Mouse (Mus musculus) hindbrain, postnatal 0 days (tissue): ENCODE measurements at regions not wholly inside any gene's neighbourhood (a gene's known extent, or its start where the extent isn't known, plus 50 kb on each side); places are given as distances from the start of the nearest gene placed in this dataset.

Experiments used
- ATAC-seq: fragments of 200-750 bp; cut with Nextera tagmentation; 2 replicates; pipeline ENCODE4 v1.8.0; 2017; ENCODE audit warnings: mild to moderate bottlenecking, moderate TSS enrichment, moderate library complexity
- DNase-seq: peaks from one replicate; pipeline ENCODE4 v3.0.0-alpha.2; 2015; ENCODE audit warnings: low spot score
- H3K27ac ChIP-seq: fragments of 300-500 bp; sonication (generic); 2 replicates; pipeline ENCODE4 v1.5.1; 2014; ENCODE audit warnings: mild to moderate bottlenecking
- H3K27me3 ChIP-seq: fragments of 300-500 bp; sonication (generic); 2 replicates; pipeline ENCODE4 v1.6.1; 2014; ENCODE audit warnings: low read length, mixed read lengths; ENCODE audit not compliant: insufficient read depth
- H3K36me3 ChIP-seq: fragments of 300-500 bp; sonication (generic); 2 replicates; pipeline ENCODE4 v1.6.1; 2014; ENCODE audit warnings: low read length, mixed read lengths; ENCODE audit not compliant: insufficient read depth
- H3K4me1 ChIP-seq: fragments of 300-500 bp; sonication (generic); 2 replicates; pipeline ENCODE4 v1.6.1; 2014; ENCODE audit warnings: antibody characterized with exemption, low read length, mixed read lengths; ENCODE audit not compliant: insufficient read depth
- H3K4me2 ChIP-seq: fragments of 300-500 bp; sonication (generic); 2 replicates; pipeline ENCODE4 v1.6.1; 2014; ENCODE audit warnings: low read depth, mild to moderate bottlenecking, low read length, moderate library complexity, mixed read lengths
- H3K4me3 ChIP-seq: fragments of 300-500 bp; sonication (generic); 2 replicates; pipeline ENCODE4 v1.5.1; 2014; ENCODE audit warnings: low read length
- H3K9ac ChIP-seq: fragments of 300-500 bp; sonication (generic); replicated peaks from 2 replicates; pipeline ENCODE4 v1.6.1; 2014; ENCODE audit warnings: mild to moderate bottlenecking, low read length, moderate library complexity, mixed read lengths
- H3K9me3 ChIP-seq: fragments of 300-500 bp; sonication (generic); 2 replicates; pipeline ENCODE4 v1.6.1; 2016; ENCODE audit warnings: low read length, mixed read lengths
- CTCF ChIP-seq: IDR thresholded peaks from 2 replicates; pipeline ENCODE4 v1.5.1; 2016; ENCODE audit warnings: antibody characterized with exemption, control low read depth, low read depth
- WGBS: fragments of 180-500 bp; shearing (Covaris S2); extraction: QIAGEN DNeasy Blood & Tissue Kit; methylation state at CpG from one replicate; pipeline ENCODE4 v1.1.7; 2014; 5-methylcytosine and 5-hydroxymethylcytosine counted together

DNA sequence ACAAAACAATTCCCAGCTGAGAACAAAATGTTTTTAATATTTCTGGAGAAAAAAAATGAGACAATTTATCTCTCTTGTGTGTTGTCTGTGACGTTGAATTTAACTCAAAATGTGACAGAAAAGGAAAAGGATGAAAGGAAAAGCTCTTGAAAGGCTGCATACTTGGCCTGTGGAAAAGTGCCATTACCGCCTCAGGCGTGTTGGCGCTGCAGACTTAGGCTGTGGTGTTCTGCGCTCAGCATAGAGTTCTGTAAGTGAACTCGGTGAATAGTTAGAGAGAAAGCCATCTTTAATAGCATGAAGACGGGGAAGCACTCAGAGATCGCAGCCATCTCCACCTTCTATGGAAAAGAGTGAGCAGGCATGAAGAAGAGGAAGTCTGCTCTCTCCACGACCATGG lies 77.5 kb upstream of the Satb2 start:
- DNase-seq, result no peak
- ATAC-seq, result no peak
- no peaks in the 10 kb centered on the region for H3K4me1 ChIP-seq
- no peak for TF ChIP-seq CTCF
- no peaks in the 10 kb centered on the region for H3K27me3 ChIP-seq
- no peak overlapping the region for H3K4me3 ChIP-seq
- H3K36me3 ChIP-seq, result no peaks in the 10 kb centered on the region
- H3K9me3 ChIP-seq, result no peaks in the 10 kb centered on the region
- H3K27ac ChIP-seq, result no peak overlapping the region
- H3K4me2 ChIP-seq, result no peak overlapping the region
- H3K9ac ChIP-seq, result no peak overlapping the region
- 88% methylated on average over 9 of the region's 9 CpGs for WGBS

GRCm38 (mm10) chr1:57059216-57059615 lies 80.8 kb upstream of the Satb2 start:
- Histone ChIP-seq H3K4me3 (no peak overlapping the region), H3K36me3 (no peaks in the 10 kb centered on the region), H3K9me3 (no peaks in the 10 kb centered on the region), H3K27me3 (no peaks in the 10 kb centered on the region), H3K4me1 (no peaks in the 10 kb centered on the region), H3K27ac (no peak overlapping the region), H3K9ac (no peak overlapping the region), H3K4me2 (no peak overlapping the region)
- 48% methylated on average over 3 of the region's 3 CpGs for WGBS
- ATAC-seq (no peak), DNase-seq (no peak)
- TF ChIP-seq CTCF, result no peak

- Histone ChIP-seq H3K4me1 (no peaks in the 10 kb centered on the region), H3K27me3 (no peaks in the 10 kb centered on the region), H3K27ac (no peak overlapping the region), H3K9ac (no peak overlapping the region), H3K36me3 (no peaks in the 10 kb centered on the region), H3K4me3 (no peak overlapping the region), H3K9me3 (no peaks in the 10 kb centered on the region), H3K4me2 (no peak overlapping the region)
- 77% methylated on average over 3 of the region's 3 CpGs for WGBS
- TF ChIP-seq CTCF, result no peak
- no peak for DNase-seq
- ATAC-seq, result no peak
These were observed 96.8 kb upstream of the Satb2 start for GRCm38 (mm10) chr1:57075221-57075620.

DNA sequence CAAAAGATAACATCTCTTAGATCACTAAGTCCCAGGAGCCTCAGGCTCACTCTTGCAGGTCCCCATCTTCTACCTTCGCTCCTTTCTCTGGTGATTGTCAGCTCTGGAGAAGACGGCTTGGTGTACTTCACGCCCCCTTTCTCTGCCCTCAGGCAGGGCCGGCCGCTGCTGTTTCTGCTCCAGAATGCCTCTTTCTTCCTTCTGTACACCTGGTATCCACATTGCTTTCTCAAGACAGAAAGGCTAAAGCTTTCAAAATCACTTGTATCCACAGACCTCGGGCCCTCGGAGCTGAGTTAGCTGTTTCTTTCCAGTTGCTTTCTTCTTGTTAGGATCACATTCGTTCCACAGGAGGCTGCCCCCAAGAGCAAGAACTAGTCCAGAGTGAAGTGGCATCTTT lies 98.2 kb upstream of the Satb2 start:
- Histone ChIP-seq H3K9ac (no peak overlapping the region), H3K9me3 (no peaks in the 10 kb centered on the region), H3K27ac (no peak overlapping the region), H3K27me3 (no peaks in the 10 kb centered on the region), H3K4me3 (no peak overlapping the region), H3K4me1 (no peaks in the 10 kb centered on the region), H3K4me2 (no peak overlapping the region), H3K36me3 (no peaks in the 10 kb centered on the region)
- no peak for TF ChIP-seq CTCF
- ATAC-seq (no peak), DNase-seq (no peak)
- 62% methylated on average over 8 of the region's 8 CpGs for whole genome bisulfite sequencing

- no peaks in the 10 kb centered on the region for H3K9me3 ChIP-seq
- no peak for TF ChIP-seq CTCF
- WGBS, result 60% methylated on average over 4 of the region's 4 CpGs
These were observed 101.9 kb upstream of the Satb2 start for GRCm38 (mm10) chr1:57080306-57080705.

DNA sequence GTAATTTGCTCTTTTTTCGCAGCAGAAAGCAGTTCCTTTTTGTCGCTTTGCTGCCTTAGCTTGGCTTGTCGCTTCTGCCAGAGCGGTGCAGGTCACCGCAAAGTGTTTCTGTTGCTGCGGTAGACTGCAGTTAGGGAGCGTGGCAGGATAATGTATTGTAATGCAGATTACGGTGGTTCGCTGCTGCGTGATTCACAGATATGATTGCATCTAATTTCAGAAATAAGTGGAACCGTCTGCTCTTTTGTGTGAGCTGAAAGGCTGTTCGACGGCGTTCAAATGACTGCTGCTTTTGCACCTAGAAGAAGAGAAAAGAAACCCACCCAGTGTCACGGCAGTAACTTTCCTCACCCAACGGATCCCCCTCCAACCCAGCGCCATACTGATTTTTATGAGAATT lies 104.7 kb upstream of the Satb2 start:
- no peak for TF ChIP-seq CTCF
- Histone ChIP-seq H3K9ac (no peak overlapping the region), H3K4me2 (peak overlapping the region; percentile 45), H3K27me3 (no peaks in the 10 kb centered on the region), H3K4me1 (no peaks in the 10 kb centered on the region), H3K36me3 (no peaks in the 10 kb centered on the region), H3K27ac (no peak overlapping the region), H3K9me3 (no peaks in the 10 kb centered on the region), H3K4me3 (peak overlapping the region; percentile 3; the same call in 1 of the 2 replicates)
- DNase-seq (peak; percentile 28), ATAC-seq (no peak)
- WGBS, result 15% methylated on average over 17 of the region's 17 CpGs

More at GRCm38 (mm10) chr1:57080306-57080705, 101.9 kb upstream of the Satb2 start:
- Histone ChIP-seq H3K4me3 (no peak overlapping the region), H3K4me1 (no peaks in the 10 kb centered on the region), H3K27ac (no peak overlapping the region), H3K27me3 (no peaks in the 10 kb centered on the region), H3K36me3 (no peaks in the 10 kb centered on the region), H3K4me2 (no peak overlapping the region), H3K9ac (no peak overlapping the region)
- DNase-seq, result no peak
- ATAC-seq, result no peak

GRCm38 (mm10) chr1:57083540-57084083 lies 105.2 kb upstream of the Satb2 start:
- no peaks in the 10 kb centered on the region for H3K9me3 ChIP-seq
- ATAC-seq (no peak), DNase-seq (no peak)
- TF ChIP-seq CTCF, result no peak
- 66% methylated on average over 6 of the region's 6 CpGs for WGBS
- no peak overlapping the region for H3K9ac ChIP-seq
- H3K27ac ChIP-seq, result no peak overlapping the region
- H3K4me3 ChIP-seq, result no peak overlapping the region
- H3K4me2 ChIP-seq, result peak overlapping the region; percentile 45; the same call in 1 of the 2 replicates
- H3K36me3 ChIP-seq, result no peaks in the 10 kb centered on the region
- H3K27me3 ChIP-seq, result no peaks in the 10 kb centered on the region
- H3K4me1 ChIP-seq, result no peaks in the 10 kb centered on the region
